Mouse (Mus musculus): ENCODE results near the gene Tsnax. TPM values are rescaled to one million over a fixed set of nuclear protein-coding genes. Genes with fewer than 3 reads are reported as not detected.

Gene Tsnax
- polyA plus RNA-seq (2014; fragmentation: Illumina TruSeq; extraction: RNeasy Lipid Tissue Mini Kit (QIAGEN cat#74804); ENCODE audit: low read depth, low replicate concordance): 41.4 TPM

GRCm38 (mm10) chr8:125012695-125013627 is at the start of gene Tsnax:
Gene Tsnax (plus strand): TSS chr8:125012997.

GRCm38 (mm10) chr8:125053505-125054435 is 41.0 kb downstream of the Tsnax start, which contains the start of gene Disc1:
Gene Disc1 (plus strand): TSS chr8:125054195.

Other genes with a start within 250 kb of the Tsnax start
- gene Trim67, start 219.9 kb upstream of the Tsnax start, polyA plus RNA-seq (2014; fragmentation: Illumina TruSeq; extraction: RNeasy Lipid Tissue Mini Kit (QIAGEN cat#74804); ENCODE audit: low read depth, low replicate concordance): not detected
- 57.2 TPM for gene Gnpat, start 150.0 kb upstream of the Tsnax start, polyA plus RNA-seq (2014; fragmentation: Illumina TruSeq; extraction: RNeasy Lipid Tissue Mini Kit (QIAGEN cat#74804); ENCODE audit: low read depth, low replicate concordance)
- gene 2810004N23Rik, start 149.9 kb upstream of the Tsnax start, polyA plus RNA-seq (2014; fragmentation: Illumina TruSeq; extraction: RNeasy Lipid Tissue Mini Kit (QIAGEN cat#74804); ENCODE audit: low read depth, low replicate concordance): 30.8 TPM
- 10.6 TPM for gene Exoc8, start 115.3 kb upstream of the Tsnax start, polyA plus RNA-seq (2014; fragmentation: Illumina TruSeq; extraction: RNeasy Lipid Tissue Mini Kit (QIAGEN cat#74804); ENCODE audit: low read depth, low replicate concordance)
- gene Sprtn, start 115.1 kb upstream of the Tsnax start, polyA plus RNA-seq (2014; fragmentation: Illumina TruSeq; extraction: RNeasy Lipid Tissue Mini Kit (QIAGEN cat#74804); ENCODE audit: low read depth, low replicate concordance): 11.4 TPM
- 50.3 TPM for gene Egln1, start 63.7 kb upstream of the Tsnax start, polyA plus RNA-seq (2014; fragmentation: Illumina TruSeq; extraction: RNeasy Lipid Tissue Mini Kit (QIAGEN cat#74804); ENCODE audit: low read depth, low replicate concordance)
- gene Disc1, start 41.2 kb downstream of the Tsnax start, polyA plus RNA-seq (2014; fragmentation: Illumina TruSeq; extraction: RNeasy Lipid Tissue Mini Kit (QIAGEN cat#74804); ENCODE audit: low read depth, low replicate concordance): not detected

Data from kidney, adult 10 weeks (tissue).